Mouse (Mus musculus): Measurements from ENCODE around the gene Rab44. TPM values are rescaled to one million over a fixed set of nuclear protein-coding genes. Genes with fewer than 3 reads are reported as not detected.

Rab44 gene
- polyA plus RNA-seq, 1 experiment, result not detected

DNA sequence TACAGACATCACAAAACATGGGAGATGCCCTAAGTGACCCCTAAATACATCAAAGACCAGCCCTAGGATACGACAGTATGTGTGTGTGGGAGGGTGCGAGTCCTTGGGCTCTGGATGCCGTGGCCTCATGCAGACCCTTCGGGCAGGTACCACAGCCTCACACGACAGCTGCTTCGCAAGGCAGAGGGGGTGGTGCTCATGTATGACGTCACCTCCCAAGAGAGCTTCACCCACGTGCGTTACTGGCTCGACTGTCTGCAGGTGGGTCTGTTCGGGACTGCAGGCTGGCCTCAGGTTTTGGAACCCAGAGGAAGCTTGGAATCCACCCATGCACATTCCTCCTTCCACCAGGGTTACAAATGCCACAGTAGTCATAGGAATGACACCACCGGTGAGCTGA, 31.2 kb downstream of the Rab44 start:
- Histone ChIP-seq H3K27ac (ENCODE audit: insufficient read depth, low read length) (no peak overlapping the region), H3K4me3 (ENCODE audit: insufficient read depth, low read length) (no peak overlapping the region), H3K4me1 (ENCODE audit: control insufficient read depth, insufficient read depth, low read length) (no peaks in the 10 kb centered on the region)
- TF ChIP-seq POLR2A (IDR thresholded peaks at IDR 0.05; ENCODE audit: low read depth, low read length) (no peak), CTCF (IDR thresholded peaks at IDR 0.05; ENCODE audit: borderline replicate concordance, insufficient read depth, low read length) (no peak)

- Histone ChIP-seq H3K4me1 (ENCODE audit: control insufficient read depth, insufficient read depth, low read length) (no peaks in the 10 kb centered on the region), H3K27ac (ENCODE audit: insufficient read depth, low read length) (no peak overlapping the region), H3K4me3 (ENCODE audit: insufficient read depth, low read length) (no peak overlapping the region)
- TF ChIP-seq CTCF (IDR thresholded peaks at IDR 0.05; ENCODE audit: borderline replicate concordance, insufficient read depth, low read length) (no peak), POLR2A (IDR thresholded peaks at IDR 0.05; ENCODE audit: low read depth, low read length) (no peak)
These were observed 33.3 kb downstream of the Rab44 start for GRCm38 (mm10) chr17:29147273-29147672.

- TF ChIP-seq CTCF (IDR thresholded peaks at IDR 0.05; ENCODE audit: borderline replicate concordance, insufficient read depth, low read length), result no peak
- TF ChIP-seq POLR2A (IDR thresholded peaks at IDR 0.05; ENCODE audit: low read depth, low read length), result no peak
- H3K4me3 ChIP-seq (ENCODE audit: insufficient read depth, low read length), result no peak overlapping the region
These were observed 33.8 kb downstream of the Rab44 start for GRCm38 (mm10) chr17:29147773-29148172.

GRCm38 (mm10) chr17:29149766-29150165, 35.8 kb downstream of the Rab44 start:
- TF ChIP-seq CTCF (IDR thresholded peaks at IDR 0.05; ENCODE audit: borderline replicate concordance, insufficient read depth, low read length), result no peak
- no peak for TF ChIP-seq POLR2A (IDR thresholded peaks at IDR 0.05; ENCODE audit: low read depth, low read length)
- no peak overlapping the region for H3K27ac ChIP-seq (ENCODE audit: insufficient read depth, low read length)
- H3K4me3 ChIP-seq (ENCODE audit: insufficient read depth, low read length), result no peak overlapping the region
- no peaks in the 10 kb centered on the region for H3K4me1 ChIP-seq (ENCODE audit: control insufficient read depth, insufficient read depth, low read length)

More at GRCm38 (mm10) chr17:29147773-29148172, 33.8 kb downstream of the Rab44 start:
- Histone ChIP-seq H3K27ac (ENCODE audit: insufficient read depth, low read length) (no peak overlapping the region), H3K4me1 (ENCODE audit: control insufficient read depth, insufficient read depth, low read length) (no peaks in the 10 kb centered on the region)

GRCm38 (mm10) chr17:29152547-29152946, 38.6 kb downstream of the Rab44 start:
- Histone ChIP-seq H3K4me1 (ENCODE audit: control insufficient read depth, insufficient read depth, low read length) (no peaks in the 10 kb centered on the region), H3K4me3 (ENCODE audit: insufficient read depth, low read length) (no peak overlapping the region), H3K27ac (ENCODE audit: insufficient read depth, low read length) (no peak overlapping the region)
- TF ChIP-seq POLR2A (IDR thresholded peaks at IDR 0.05; ENCODE audit: low read depth, low read length) (no peak), CTCF (IDR thresholded peaks at IDR 0.05; ENCODE audit: borderline replicate concordance, insufficient read depth, low read length) (no peak)

- TF ChIP-seq CTCF (IDR thresholded peaks at IDR 0.05; ENCODE audit: borderline replicate concordance, insufficient read depth, low read length), result no peak
- no peak for TF ChIP-seq POLR2A (IDR thresholded peaks at IDR 0.05; ENCODE audit: low read depth, low read length)
- no peaks in the 10 kb centered on the region for H3K4me1 ChIP-seq (ENCODE audit: control insufficient read depth, insufficient read depth, low read length)
- H3K4me3 ChIP-seq (ENCODE audit: insufficient read depth, low read length), result no peak overlapping the region
- no peak overlapping the region for H3K27ac ChIP-seq (ENCODE audit: insufficient read depth, low read length)
These were observed 40.3 kb downstream of the Rab44 start for GRCm38 (mm10) chr17:29154247-29154646.

- H3K4me3 ChIP-seq (ENCODE audit: insufficient read depth, low read length), result no peak overlapping the region
- H3K4me1 ChIP-seq (ENCODE audit: control insufficient read depth, insufficient read depth, low read length), result no peaks in the 10 kb centered on the region
- no peak for TF ChIP-seq CTCF (IDR thresholded peaks at IDR 0.05; ENCODE audit: borderline replicate concordance, insufficient read depth, low read length)
- no peak for TF ChIP-seq POLR2A (IDR thresholded peaks at IDR 0.05; ENCODE audit: low read depth, low read length)
- no peak overlapping the region for H3K27ac ChIP-seq (ENCODE audit: insufficient read depth, low read length)
These were observed 41.6 kb downstream of the Rab44 start for GRCm38 (mm10) chr17:29155355-29156135.

GRCm38 (mm10) chr17:29156396-29156795, 42.5 kb downstream of the Rab44 start:
- no peak for TF ChIP-seq CTCF (IDR thresholded peaks at IDR 0.05; ENCODE audit: borderline replicate concordance, insufficient read depth, low read length)
- TF ChIP-seq POLR2A (IDR thresholded peaks at IDR 0.05; ENCODE audit: low read depth, low read length), result no peak
- Histone ChIP-seq H3K4me1 (ENCODE audit: control insufficient read depth, insufficient read depth, low read length) (no peaks in the 10 kb centered on the region), H3K27ac (ENCODE audit: insufficient read depth, low read length) (no peak overlapping the region), H3K4me3 (ENCODE audit: insufficient read depth, low read length) (no peak overlapping the region)

GRCm38 (mm10) chr17:29156866-29157265, 42.9 kb downstream of the Rab44 start:
- Histone ChIP-seq H3K4me1 (ENCODE audit: control insufficient read depth, insufficient read depth, low read length) (no peaks in the 10 kb centered on the region), H3K4me3 (ENCODE audit: insufficient read depth, low read length) (no peak overlapping the region), H3K27ac (ENCODE audit: insufficient read depth, low read length) (no peak overlapping the region)
- TF ChIP-seq POLR2A (IDR thresholded peaks at IDR 0.05; ENCODE audit: low read depth, low read length) (no peak), CTCF (IDR thresholded peaks at IDR 0.05; ENCODE audit: borderline replicate concordance, insufficient read depth, low read length) (no peak)

- TF ChIP-seq CTCF (IDR thresholded peaks at IDR 0.05; ENCODE audit: borderline replicate concordance, insufficient read depth, low read length), result no peak
- no peak for TF ChIP-seq POLR2A (IDR thresholded peaks at IDR 0.05; ENCODE audit: low read depth, low read length)
- Histone ChIP-seq H3K27ac (ENCODE audit: insufficient read depth, low read length) (no peak overlapping the region), H3K4me1 (ENCODE audit: control insufficient read depth, insufficient read depth, low read length) (no peaks in the 10 kb centered on the region), H3K4me3 (ENCODE audit: insufficient read depth, low read length) (no peak overlapping the region)
These were observed 45.0 kb downstream of the Rab44 start for GRCm38 (mm10) chr17:29158899-29159298.
